Mouse (Mus musculus): ENCODE results near the gene Osm. TPM values are rescaled to one million over a fixed set of nuclear protein-coding genes. Genes with fewer than 3 reads are reported as not detected.

Osm gene
- polyA plus RNA-seq (2014; fragmentation: Nextera tagmentation; extraction: Ambion mirVana) = 0.12 and 0.17 TPM in 2 replicates

DNA sequence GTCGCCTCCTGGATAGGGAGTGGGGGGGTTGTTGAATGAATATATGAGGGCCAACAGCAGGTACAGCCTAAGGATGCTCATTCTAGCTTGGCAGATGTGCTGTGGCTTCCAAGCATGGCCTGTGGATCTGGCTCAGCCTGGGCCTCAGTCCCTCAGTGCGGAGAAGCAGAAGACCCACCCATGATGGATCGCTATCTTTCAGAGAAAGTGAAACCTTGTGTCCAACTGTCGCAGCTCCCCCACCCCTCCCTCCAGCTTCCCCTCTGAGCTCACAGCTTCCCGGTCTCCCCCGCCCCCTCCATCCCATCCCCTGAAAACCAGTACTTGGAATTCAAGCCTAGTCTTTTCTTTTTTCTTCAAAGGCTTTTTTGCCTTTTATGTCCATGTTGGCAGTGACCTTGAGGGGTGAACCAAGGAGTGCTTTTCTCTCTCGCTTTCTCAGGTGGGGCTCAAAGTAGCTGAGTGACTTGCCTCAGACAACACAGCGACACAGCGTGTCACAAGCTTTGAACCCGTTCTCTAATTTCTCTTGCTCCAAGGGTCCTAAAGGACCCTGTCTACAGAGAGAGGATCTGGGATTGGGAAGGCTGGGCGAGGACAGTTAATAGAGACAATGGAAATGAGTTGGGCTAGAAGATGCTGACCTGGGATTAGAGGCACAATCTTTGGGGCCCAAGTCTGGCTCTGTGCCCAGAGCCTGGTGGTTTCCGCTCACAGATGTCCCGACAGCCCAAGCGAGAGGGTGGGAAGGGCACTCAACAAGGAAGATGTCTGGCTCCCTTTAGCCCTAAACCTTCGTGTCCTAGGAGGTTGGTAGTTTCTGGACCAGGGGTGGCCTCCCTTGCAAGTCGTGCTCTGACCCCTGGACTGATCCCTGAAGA is at the start of gene Osm:
Gene Osm (plus strand): TSS at position 756 of the 881 bp plus-strand sequence.
- DNase-seq (ENCODE audit: low spot score) (no peak), ATAC-seq (ENCODE audit: low read depth) (no peak)
- WGBS = 65% methylated on average over 15 of the region's 16 CpGs
- no peak within 1 kb of the TSS for H3K4me3 ChIP-seq (ENCODE audit: low read depth, low read length)
- H3K36me3 ChIP-seq (ENCODE audit: control insufficient read depth, insufficient read depth, low read length) = no peaks in the 10 kb centered on the region
- no peaks in the 10 kb centered on the region for H3K27me3 ChIP-seq (replicated peaks; ENCODE audit: control insufficient read depth, insufficient read depth, low read length)
- no peak within 1 kb of the TSS for H3K9ac ChIP-seq (ENCODE audit: low read depth, low read length)
- H3K9me3 ChIP-seq (ENCODE audit: control insufficient read depth, low read length) = no peaks in the 10 kb centered on the region
- no peaks in the 10 kb centered on the region for H3K4me1 ChIP-seq (ENCODE audit: control insufficient read depth, insufficient read depth, low read length)
- no peak within 1 kb of the TSS for H3K4me2 ChIP-seq (ENCODE audit: low read depth, low read length)
- no peak within 1 kb of the TSS for H3K27ac ChIP-seq (replicated peaks; ENCODE audit: low read depth, low read length)

DNA sequence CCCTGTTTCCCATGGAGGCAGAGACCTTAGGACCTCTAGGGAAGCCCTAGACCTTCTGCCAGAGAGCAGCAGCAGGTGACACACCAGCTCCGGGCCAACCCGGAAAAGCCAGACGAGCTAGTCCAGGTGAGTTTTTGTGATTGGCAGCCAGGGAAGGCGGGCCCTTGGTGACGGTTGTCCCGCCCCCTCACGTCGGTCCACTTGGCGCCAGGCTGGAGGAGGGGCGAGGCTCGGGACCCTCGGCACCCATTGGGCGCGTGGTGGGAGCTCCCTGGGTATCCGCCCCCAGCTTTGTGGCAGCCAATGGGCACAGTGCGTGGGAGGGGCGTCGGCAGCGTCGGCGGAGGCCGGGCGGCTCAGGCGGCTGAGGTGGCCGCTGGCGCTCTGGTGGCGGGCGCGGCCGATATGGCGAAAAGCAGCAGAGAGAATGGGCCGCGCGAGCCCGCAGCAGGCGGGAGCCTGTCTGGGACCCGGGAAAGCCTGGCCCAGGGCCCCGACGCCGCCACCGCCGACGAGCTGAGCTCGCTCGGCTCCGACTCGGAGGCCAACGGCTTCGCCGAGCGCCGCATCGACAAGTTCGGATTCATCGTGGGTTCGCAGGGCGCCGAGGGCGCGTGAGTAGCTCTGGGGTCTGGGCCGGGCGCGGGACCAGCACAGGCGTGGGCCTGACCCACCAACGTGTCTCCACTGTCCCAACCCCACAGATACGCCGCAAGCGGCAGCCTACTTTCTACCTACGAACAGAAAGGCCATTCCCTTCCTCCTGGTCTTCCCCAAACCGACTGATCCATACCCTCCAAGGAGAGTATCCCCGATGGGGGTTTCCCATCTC is 49.5 kb upstream of the Osm start, which contains the start of gene Tbc1d10a:
Gene Tbc1d10a (plus strand): TSS at position 304 of the 832 bp plus-strand sequence.
- H3K27me3 ChIP-seq (replicated peaks; ENCODE audit: control insufficient read depth, insufficient read depth, low read length) = no peaks in the 10 kb centered on the region
- peaks cover 19% of the 10 kb centered on the region; the same call in 1 of the 2 replicates for H3K36me3 ChIP-seq (ENCODE audit: control insufficient read depth, insufficient read depth, low read length)
- peak; percentile 99 for DNase-seq (ENCODE audit: low spot score)
- H3K9ac ChIP-seq (ENCODE audit: low read depth, low read length) = peak within 1 kb of the TSS; percentile 89
- ATAC-seq (ENCODE audit: low read depth) = peak; percentile 99
- H3K4me2 ChIP-seq (ENCODE audit: low read depth, low read length) = peak within 1 kb of the TSS; percentile 92
- no peaks in the 10 kb centered on the region for H3K9me3 ChIP-seq (ENCODE audit: control insufficient read depth, low read length)
- H3K27ac ChIP-seq (replicated peaks; ENCODE audit: low read depth, low read length) = peak within 1 kb of the TSS; percentile 58; the same call in 1 of the 2 replicates
- peak within 1 kb of the TSS; percentile 88 for H3K4me3 ChIP-seq (ENCODE audit: low read depth, low read length)
- H3K4me1 ChIP-seq (ENCODE audit: control insufficient read depth, insufficient read depth, low read length) = peaks cover 34% of the 10 kb centered on the region
- WGBS = 1% methylated on average over 11 of the region's 71 CpGs

DNA sequence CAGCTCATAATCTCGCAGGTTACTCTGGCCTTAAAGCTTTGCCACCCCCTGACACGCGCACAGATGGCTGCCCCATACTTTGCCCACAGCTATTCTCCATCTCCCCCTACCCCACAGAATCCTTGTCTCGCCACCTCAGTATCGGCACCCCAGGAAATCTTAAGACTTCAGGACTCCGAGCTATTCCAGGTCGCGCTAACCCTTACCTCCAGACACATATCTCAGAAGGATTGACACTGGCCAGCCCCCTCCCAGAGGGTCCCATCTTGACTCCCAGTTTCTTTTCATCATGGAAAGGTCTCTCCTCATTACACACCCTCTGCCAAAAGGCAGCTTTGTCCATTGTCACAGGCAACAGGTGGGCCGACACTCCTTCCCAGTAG is 48.9 kb upstream of the Osm start:
- no peak overlapping the region for H3K27ac ChIP-seq (replicated peaks; ENCODE audit: low read depth, low read length)

DNA sequence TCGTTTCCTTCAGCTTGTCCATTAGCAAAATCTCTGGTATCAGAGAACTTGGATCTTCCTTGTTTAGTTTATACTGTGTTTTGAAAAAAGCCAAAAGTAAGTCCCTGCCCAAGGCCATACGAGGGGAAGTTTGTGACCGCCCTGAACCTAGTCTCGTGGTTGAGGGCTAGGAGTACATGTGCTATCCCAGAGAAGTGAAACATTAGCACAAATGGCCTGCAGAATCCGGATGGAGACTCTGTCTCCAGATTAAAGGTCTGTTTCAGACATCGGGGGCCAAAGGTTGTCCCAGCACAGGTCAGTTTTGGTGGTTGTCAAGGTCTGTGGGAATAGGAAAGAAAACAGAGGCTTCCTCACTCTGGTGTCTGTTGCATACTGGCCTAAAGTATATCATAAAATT is 47.0 kb upstream of the Osm start:
- no peaks in the 10 kb centered on the region for H3K27me3 ChIP-seq (replicated peaks; ENCODE audit: control insufficient read depth, insufficient read depth, low read length)
- DNase-seq (ENCODE audit: low spot score) = no peak
- no peak overlapping the region for H3K4me3 ChIP-seq (ENCODE audit: low read depth, low read length)
- no peak overlapping the region for H3K9ac ChIP-seq (ENCODE audit: low read depth, low read length)
- H3K4me2 ChIP-seq (ENCODE audit: low read depth, low read length) = 0 out of 2 replicates have a peak overlapping the region, but pooled peaks have one; percentile 1
- H3K27ac ChIP-seq (replicated peaks; ENCODE audit: low read depth, low read length) = no peak overlapping the region
- 86% methylated on average over 6 of the region's 6 CpGs for WGBS
- H3K4me1 ChIP-seq (ENCODE audit: control insufficient read depth, insufficient read depth, low read length) = peaks cover 48% of the 10 kb centered on the region
- no peaks in the 10 kb centered on the region for H3K36me3 ChIP-seq (ENCODE audit: control insufficient read depth, insufficient read depth, low read length)
- no peak for ATAC-seq (ENCODE audit: low read depth)
- H3K9me3 ChIP-seq (ENCODE audit: control insufficient read depth, low read length) = no peaks in the 10 kb centered on the region

More for the DNA sequence above, 48.9 kb upstream of the Osm start:
- 18% methylated on average over 9 of the region's 9 CpGs for WGBS
- H3K9ac ChIP-seq (ENCODE audit: low read depth, low read length) = peak overlapping the region; percentile 89
- peaks cover 39% of the 10 kb centered on the region for H3K4me1 ChIP-seq (ENCODE audit: control insufficient read depth, insufficient read depth, low read length)
- no peak; the same call in 1 of the 2 replicates for ATAC-seq (ENCODE audit: low read depth)
- no peak for DNase-seq (ENCODE audit: low spot score)
- peak overlapping the region; percentile 92 for H3K4me2 ChIP-seq (ENCODE audit: low read depth, low read length)
- no peaks in the 10 kb centered on the region for H3K27me3 ChIP-seq (replicated peaks; ENCODE audit: control insufficient read depth, insufficient read depth, low read length)
- peaks cover 13% of the 10 kb centered on the region; the same call in 1 of the 2 replicates for H3K36me3 ChIP-seq (ENCODE audit: control insufficient read depth, insufficient read depth, low read length)
- H3K4me3 ChIP-seq (ENCODE audit: low read depth, low read length) = peak overlapping the region; percentile 88
- no peaks in the 10 kb centered on the region for H3K9me3 ChIP-seq (ENCODE audit: control insufficient read depth, low read length)

DNA sequence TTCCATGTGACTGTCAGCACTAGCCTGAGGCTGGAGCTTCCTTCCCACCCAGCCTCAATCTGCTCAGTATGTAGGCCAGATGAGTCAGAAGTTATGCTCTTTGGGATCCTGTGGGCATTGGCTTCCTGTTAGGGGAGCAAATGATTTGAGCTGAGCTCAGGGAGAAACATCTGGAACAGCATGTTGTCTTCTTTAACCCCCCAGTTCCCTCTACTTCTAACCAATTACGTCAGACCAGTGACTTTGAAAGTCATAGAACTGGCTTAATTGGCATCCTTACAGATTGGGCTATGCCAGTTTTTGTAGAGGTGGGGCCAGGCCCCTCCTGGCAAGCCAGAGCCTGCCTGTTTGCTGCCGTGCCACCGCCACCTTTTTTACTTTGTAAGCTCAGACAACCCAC is 45.5 kb upstream of the Osm start:
- WGBS = 55% methylated on average over 3 of the region's 3 CpGs
- Histone ChIP-seq H3K4me2 (ENCODE audit: low read depth, low read length) (no peak overlapping the region), H3K9me3 (ENCODE audit: control insufficient read depth, low read length) (no peaks in the 10 kb centered on the region), H3K27ac (replicated peaks; ENCODE audit: low read depth, low read length) (peak overlapping the region; percentile 13; the same call in 1 of the 2 replicates), H3K9ac (ENCODE audit: low read depth, low read length) (no peak overlapping the region), H3K4me1 (ENCODE audit: control insufficient read depth, insufficient read depth, low read length) (peaks cover 48% of the 10 kb centered on the region), H3K4me3 (ENCODE audit: low read depth, low read length) (no peak overlapping the region), H3K36me3 (ENCODE audit: control insufficient read depth, insufficient read depth, low read length) (no peaks in the 10 kb centered on the region), H3K27me3 (replicated peaks; ENCODE audit: control insufficient read depth, insufficient read depth, low read length) (no peaks in the 10 kb centered on the region)
- DNase-seq (ENCODE audit: low spot score) = peak; percentile 37
- ATAC-seq (ENCODE audit: low read depth) = no peak

DNA sequence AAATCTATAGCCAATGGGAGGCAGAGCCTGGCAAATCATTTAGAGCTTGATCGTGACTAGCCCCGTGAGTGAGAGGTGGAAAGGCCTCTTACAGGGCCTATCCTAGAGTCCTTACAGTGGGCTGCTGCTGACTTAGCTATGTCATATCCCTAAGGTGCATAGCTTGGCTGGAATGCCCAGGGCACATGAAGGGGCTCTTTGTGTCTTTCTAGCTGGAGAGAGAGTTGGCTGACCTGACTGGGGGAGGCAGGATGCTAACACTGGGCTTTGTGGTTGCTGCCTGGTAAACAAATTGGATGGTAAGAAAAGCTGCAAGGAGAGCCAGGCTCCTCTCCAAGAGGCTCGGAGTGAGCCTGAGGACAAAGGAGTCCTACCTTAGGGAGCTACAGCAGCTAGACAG is 43.5 kb upstream of the Osm start:
- Histone ChIP-seq H3K9me3 (ENCODE audit: control insufficient read depth, low read length) (no peaks in the 10 kb centered on the region), H3K4me2 (ENCODE audit: low read depth, low read length) (no peak overlapping the region), H3K9ac (ENCODE audit: low read depth, low read length) (no peak overlapping the region), H3K36me3 (ENCODE audit: control insufficient read depth, insufficient read depth, low read length) (no peaks in the 10 kb centered on the region), H3K27me3 (replicated peaks; ENCODE audit: control insufficient read depth, insufficient read depth, low read length) (no peaks in the 10 kb centered on the region), H3K4me3 (ENCODE audit: low read depth, low read length) (no peak overlapping the region), H3K4me1 (ENCODE audit: control insufficient read depth, insufficient read depth, low read length) (peaks cover 41% of the 10 kb centered on the region), H3K27ac (replicated peaks; ENCODE audit: low read depth, low read length) (peak overlapping the region; percentile 77)
- ATAC-seq (ENCODE audit: low read depth) = no peak
- peak; percentile 32 for DNase-seq (ENCODE audit: low spot score)
- 63% methylated on average over 3 of the region's 3 CpGs for WGBS

DNA sequence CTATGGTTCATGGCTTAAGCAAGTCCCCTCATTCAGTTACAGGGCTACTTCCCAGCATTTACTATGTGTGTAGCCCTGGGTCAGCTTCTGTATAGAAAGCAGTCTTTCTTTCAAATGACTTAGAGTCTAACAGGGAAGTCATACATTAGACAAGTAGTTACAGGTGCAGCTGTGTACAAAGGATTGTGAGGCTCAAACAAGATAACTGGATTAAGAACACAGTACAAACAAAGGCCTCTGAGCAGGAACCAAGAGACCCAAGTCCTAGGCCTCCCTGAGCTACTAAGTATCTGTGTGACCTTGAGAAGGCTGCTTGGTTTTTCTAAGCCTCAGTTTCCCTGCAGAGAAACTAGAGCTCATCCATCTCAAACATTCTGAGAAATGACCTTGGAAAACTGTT is 42.8 kb upstream of the Osm start:
- H3K9me3 ChIP-seq (ENCODE audit: control insufficient read depth, low read length) = no peaks in the 10 kb centered on the region
- no peak overlapping the region for H3K27ac ChIP-seq (replicated peaks; ENCODE audit: low read depth, low read length)
- ATAC-seq (ENCODE audit: low read depth) = no peak
- H3K27me3 ChIP-seq (replicated peaks; ENCODE audit: control insufficient read depth, insufficient read depth, low read length) = no peaks in the 10 kb centered on the region
- DNase-seq (ENCODE audit: low spot score) = no peak
- peaks cover 36% of the 10 kb centered on the region for H3K4me1 ChIP-seq (ENCODE audit: control insufficient read depth, insufficient read depth, low read length)
- no peaks in the 10 kb centered on the region for H3K36me3 ChIP-seq (ENCODE audit: control insufficient read depth, insufficient read depth, low read length)
- H3K4me2 ChIP-seq (ENCODE audit: low read depth, low read length) = no peak overlapping the region
- H3K9ac ChIP-seq (ENCODE audit: low read depth, low read length) = no peak overlapping the region
- H3K4me3 ChIP-seq (ENCODE audit: low read depth, low read length) = no peak overlapping the region

DNA sequence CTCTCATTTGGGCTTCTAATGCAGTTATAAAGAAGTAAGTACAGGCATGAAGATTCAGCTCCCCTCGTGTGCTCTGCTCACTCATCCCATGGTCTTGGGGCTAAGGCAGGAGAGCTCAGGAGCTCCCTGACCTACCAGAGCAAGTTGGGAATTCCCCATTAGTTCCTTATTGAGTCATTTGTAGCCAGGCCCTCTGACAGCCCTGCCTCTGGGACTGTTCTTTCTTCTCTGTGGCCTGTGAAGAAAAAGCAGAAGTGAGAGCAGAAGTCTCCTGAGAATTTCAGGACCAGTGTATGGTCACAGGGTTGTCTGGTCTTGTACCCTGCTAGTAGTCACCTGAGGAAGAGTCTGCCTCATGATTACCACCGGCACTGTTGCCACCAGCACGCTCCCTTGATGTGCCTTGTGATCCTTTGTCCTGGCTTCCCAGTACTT is 40.6 kb upstream of the Osm start:
- Histone ChIP-seq H3K4me3 (ENCODE audit: low read depth, low read length) (no peak overlapping the region), H3K4me1 (ENCODE audit: control insufficient read depth, insufficient read depth, low read length) (peaks cover 33% of the 10 kb centered on the region), H3K27ac (replicated peaks; ENCODE audit: low read depth, low read length) (no peak overlapping the region), H3K4me2 (ENCODE audit: low read depth, low read length) (no peak overlapping the region), H3K36me3 (ENCODE audit: control insufficient read depth, insufficient read depth, low read length) (no peaks in the 10 kb centered on the region), H3K27me3 (replicated peaks; ENCODE audit: control insufficient read depth, insufficient read depth, low read length) (no peaks in the 10 kb centered on the region), H3K9ac (ENCODE audit: low read depth, low read length) (no peak overlapping the region), H3K9me3 (ENCODE audit: control insufficient read depth, low read length) (no peaks in the 10 kb centered on the region)
- ATAC-seq (ENCODE audit: low read depth) (no peak), DNase-seq (ENCODE audit: low spot score) (no peak)
- 78% methylated on average over 3 of the region's 3 CpGs for WGBS
